Mouse (Mus musculus): ENCODE measurements at regions not wholly inside any gene's neighbourhood (a gene's known extent, or its start where the extent isn't known, plus 50 kb on each side); places are given as distances from the start of the nearest gene placed in this dataset.

DNA sequence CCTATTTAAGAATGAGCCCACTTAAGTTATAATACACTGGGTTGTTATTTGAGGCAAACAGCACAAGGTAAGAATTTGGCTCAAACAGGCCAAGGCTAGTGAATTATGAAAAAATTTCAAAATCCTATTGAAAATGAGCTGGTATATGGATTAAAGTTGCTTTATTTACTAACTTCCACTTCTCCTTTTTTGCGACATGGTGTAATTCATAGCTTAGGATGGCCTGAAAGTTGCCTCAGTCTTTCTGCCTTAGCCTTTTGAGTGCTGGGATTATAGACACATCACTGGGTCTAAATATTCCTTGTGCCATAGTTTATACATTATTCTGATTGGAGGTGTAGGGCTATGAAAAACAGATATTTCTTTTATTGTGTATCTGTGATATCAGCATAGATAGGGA is 81.9 kb downstream of the Edem1 start:
- DNase-seq (ENCODE audit: low spot score in 2 of 2): no peak

DNA sequence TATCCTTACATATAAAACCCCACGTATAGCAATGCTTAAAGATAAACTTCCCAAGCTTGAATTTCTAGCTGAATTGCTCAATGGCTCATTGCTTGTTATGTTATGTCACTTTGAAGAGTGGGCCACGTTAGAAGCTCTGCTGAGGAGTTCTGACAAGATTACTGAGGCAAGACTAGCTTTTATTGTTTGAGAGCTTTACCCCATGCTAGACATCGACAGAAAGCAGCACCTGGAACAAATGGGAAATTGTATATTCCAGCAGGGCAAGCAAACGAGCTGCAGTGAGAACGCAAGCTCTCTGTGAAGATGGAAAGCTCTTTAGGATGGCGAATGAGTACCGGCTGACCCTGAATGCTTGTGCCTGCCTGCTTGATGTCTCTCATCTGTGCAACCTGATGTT is 84.1 kb downstream of the Edem1 start:
- no peak for DNase-seq (ENCODE audit: low spot score in 2 of 2)

DNA sequence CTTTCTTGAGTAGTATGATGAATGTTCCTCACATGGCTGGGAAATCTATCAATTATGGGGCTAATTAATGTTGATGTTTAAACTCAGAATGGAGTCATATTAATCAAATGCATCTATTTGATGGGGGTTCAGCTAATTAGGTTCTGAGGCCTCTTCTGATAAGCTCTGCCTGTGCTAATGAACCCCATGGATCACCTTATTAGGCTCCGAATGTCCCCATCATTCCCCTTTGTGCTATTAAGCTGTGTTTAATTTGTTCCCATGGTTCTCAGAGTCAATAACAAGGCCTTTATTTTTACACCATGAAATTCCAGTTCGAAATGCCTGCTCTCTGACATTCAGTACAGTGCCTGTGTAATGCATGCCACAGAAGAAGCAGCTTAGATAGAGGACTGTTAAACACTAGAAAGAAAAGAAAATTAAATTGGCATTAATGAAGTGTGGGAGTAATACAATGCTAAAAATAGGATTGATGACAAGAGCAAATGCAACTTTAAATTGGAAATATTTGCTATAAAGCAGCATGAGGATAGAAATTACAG is 91.0 kb downstream of the Edem1 start:
- no peak for DNase-seq (ENCODE audit: low spot score in 2 of 2)

DNA sequence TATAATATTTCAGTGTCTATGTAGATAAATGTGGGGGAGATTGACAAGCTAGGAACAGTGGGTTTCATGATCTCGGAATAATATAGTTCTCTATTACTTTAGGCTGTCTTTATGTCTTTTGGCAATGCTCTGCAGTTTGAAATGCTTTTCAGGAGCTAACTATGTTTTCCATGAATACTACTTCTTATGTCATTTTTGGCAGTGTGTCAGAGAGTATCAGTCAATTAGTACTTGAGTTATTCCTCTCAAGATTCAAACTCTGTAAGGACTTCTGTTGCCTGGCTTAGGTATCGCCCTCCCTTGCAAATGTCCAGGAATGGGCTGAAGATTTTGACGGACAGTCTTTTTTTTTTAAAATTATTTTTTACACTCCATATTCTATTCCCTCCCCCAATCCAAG is 92.7 kb downstream of the Edem1 start:
- DNase-seq (ENCODE audit: low spot score in 2 of 2): no peak

DNA sequence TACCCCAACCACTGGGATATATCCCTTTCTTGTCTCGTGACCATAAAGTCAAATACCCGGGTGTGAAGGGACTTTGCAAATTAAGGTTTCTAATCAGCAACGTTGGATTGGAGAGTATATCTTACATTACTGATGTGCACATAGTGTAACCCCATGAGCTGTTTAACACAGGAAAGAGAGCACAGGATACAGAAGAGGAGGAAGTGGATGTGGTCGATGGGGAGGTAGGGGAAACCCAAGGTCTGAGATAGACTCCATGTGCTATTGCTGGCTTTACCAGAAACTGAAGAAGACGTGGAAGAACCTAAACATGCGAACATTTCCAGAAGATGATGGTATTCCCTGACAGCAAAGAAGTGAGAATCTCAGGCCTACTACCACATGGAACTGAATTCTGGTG is 94.1 kb downstream of the Edem1 start:
- DNase-seq (ENCODE audit: low spot score in 2 of 2): no peak

DNA sequence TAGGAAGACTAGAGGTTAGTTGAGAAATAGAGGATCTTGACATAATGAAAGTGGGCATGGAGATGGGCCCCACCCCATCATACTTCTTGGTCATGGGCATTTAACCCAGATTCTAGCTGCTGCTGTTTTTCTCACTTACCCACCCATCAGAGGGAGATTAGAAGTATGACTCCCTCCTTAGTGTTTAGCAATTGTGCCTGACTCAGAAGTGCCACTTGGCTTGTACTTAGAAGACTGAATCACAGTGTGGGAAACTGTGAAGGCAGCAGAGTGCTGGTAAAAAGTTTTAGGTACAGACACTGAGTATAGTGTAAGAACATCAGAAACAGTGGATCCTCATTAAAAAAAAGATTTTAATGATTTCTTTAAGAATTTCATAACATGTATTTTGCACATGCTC is 100.5 kb downstream of the Edem1 start:
- DNase-seq (ENCODE audit: low spot score in 2 of 2): no peak

DNA sequence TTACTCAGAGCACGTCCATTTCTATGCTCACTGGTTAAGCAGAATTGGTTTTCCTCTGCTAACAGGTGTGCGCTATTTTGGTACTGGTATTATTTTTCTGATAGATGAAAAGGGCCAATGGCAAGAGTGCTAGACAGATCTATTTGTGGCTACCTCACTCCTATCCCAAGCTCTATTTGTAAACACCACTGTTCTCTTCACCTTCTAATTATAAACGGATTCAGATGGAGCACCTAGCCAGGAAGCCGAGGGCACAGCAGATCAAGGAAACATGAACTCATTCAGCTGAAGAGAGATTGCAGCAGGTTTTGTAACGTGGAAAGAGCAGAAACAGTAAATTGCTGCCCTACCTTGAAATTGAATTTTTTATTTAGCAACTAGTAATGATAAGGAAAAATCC is 110.2 kb downstream of the Edem1 start:
- DNase-seq (ENCODE audit: low spot score in 2 of 2): no peak

DNA sequence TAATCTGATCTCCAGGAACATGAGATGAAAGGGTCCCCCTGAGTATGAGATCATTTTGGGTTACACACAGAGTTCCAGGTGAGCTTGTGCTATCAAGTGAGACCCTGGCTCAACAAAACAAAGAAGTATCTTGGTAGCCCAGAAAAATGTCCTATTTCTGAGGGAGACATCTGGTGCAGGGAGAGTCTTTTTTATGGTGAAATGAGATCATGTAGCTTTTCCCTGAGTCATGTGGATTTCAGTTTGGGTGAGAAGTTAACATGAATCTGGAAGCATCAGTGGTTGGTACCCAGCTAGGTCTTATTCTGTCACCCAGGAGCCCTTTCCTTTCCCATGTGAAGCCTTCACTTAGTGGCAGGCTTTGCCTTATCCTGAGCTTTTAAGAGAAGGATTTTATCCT is 113.8 kb downstream of the Edem1 start:
- no peak for DNase-seq (ENCODE audit: low spot score in 2 of 2)

DNA sequence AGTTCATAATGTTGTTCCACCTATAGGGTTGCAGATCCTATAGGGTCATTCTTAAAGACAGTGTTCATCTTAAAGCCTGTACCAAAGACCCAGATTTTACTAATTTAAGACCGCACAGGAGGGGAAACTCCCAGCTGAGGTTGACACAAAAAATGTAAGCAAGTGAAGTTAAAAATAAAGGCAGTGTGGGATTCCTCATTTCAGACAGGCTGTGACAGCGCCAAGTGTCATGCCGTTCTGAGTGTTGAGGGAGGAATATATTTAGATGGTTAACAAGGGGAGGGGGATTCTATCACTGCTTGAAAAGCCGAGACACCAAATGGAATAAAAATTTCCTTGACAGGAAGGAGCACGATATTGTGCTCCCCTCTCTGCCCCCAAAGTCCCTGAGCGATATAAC is 123.9 kb downstream of the Edem1 start:
- DNase-seq (ENCODE audit: low spot score in 2 of 2): no peak

DNA sequence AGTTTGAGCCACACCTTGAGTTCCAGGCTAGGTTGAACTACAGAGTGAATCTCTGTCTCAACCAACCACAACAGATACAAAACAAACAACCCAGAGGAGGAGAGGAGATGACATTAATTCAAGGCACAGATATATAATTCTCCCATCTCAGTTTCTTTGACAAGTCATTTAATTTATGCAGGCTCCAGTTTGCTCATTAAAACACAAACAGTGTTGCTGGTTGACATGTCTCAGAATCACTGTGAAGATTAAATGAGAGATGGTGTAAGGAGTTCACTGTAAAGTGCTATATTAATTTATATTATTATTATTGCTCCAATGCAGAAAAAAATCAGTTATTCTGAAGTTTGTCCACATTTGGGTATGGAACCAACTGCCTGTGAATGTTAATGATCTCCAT is 134.4 kb downstream of the Edem1 start:
- no peak for DNase-seq (ENCODE audit: low spot score in 2 of 2)

DNA sequence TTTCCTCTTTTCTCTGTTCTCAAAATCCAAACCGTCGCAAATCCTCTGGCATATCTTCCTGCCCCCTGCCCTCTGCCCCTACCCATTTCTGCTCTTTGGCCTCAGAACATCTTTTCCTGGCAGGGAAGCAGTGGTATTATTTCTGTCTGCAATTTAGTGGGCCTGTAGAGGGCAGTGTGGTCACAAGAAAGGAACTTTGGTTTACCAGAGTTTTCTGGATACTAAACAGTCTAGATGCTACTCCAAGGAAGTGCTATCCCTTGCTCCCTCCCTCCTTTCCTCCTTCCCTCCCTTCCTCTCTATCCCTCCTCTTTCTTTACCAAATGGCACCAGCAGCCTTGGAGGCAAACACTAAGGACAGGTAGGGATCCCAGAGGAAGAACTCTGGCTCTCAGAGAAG is 134.9 kb downstream of the Edem1 start:
- DNase-seq (ENCODE audit: low spot score in 2 of 2): peak; percentile 43 to 90

DNA sequence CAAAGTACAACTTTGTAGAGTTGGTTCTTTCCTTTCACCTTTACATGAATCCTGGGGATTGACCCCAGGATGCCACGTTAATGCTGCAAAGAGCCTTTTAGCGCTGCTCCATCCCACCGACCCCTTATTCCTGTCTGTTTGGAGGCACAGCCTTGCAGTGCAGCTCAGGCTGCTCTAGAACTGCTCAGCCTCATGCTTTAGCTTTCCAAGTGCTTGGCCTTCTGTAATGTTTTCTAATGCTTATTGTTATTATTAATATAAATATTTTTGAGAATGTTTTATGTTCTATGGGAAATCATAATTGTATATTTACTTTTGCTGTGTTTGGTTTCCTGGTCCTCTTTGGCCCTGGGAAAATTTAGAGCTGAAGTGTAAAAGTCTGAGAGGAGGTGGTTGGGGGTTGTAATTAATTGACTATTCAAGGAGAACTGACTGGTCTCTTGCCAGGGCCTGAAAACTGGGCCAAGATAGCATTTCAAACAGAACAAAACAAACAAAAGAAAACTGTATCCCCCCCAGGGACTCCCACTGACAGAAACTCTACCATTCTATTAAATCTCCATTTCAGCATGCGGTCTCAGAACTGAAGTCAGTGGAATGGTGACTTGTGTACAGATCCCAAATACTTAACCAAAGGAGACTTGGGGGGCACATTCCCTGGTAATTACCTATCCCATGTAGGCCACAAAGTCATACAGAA is 141.2 kb downstream of the Edem1 start:
- no peak for DNase-seq (ENCODE audit: low spot score in 2 of 2)

DNA sequence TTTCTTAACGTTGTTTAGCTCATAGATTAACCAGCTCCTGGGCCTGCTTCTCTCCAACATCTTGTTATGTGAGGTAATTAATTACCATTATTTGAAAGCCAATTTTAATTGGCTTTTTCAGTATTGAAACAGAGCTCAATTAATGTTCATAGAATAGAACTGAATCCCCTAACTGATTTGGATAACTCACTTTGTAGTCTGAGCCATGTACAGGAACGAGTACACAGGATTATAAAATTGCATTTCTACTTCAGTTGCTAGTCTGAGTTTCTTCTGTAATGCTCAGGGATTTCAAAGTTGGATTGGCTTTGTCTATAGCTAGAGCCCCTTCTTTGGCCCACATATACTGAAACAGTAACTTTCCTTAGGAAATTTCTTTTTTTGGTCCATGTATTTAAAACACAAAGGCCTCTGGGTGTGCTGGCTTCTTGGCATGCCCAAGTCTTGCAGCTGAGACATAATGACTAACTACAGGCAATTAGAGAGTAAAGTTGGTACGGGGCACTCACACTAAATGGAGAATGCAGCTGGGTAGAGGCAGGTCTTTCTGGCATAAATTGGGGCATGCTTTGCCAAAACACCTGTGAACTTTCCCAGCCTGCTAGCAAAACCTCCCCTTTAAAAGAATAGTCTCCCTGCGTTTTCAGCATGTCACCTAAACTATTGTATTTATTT is 143.1 kb downstream of the Edem1 start:
- no peak for DNase-seq (ENCODE audit: low spot score in 2 of 2)

DNA sequence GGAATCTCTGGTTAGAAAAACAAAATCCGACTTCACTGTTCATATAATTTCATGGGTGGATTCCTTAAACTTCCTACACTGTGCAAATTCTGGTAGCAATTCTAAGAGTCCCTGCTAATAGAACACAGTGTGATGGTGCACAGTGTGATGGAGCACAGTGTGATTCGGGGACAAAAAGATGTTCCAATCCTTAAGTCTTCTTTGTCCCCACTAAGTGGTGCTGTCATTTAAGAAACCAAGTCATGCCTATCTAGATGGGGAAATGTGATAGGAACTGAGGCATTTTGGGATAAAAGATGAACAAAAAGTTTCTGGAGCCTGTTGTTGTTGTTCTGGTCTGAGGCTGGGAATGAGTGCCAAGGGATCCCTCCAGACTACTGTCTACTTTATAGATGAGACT is 145.3 kb downstream of the Edem1 start:
- no peak for DNase-seq (ENCODE audit: low spot score in 2 of 2)

DNA sequence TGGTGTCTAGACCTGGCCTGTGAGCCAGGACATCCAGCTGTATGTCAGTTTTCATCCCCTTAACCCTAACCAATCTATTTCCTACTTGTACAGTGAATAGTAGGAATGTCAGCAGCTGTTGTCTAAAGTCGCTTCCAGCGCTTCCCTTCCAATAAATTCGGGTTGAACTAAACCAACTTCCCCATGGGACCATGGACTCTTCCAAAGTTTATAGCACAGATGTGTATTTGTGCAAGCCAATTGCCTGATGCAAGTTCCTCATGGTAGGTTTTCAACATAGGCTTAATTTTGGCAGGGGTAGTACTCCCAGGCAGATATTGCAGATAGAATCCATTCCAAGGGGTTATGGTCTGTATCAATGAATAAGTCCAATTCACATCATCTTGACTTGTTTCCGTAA is 161.1 kb downstream of the Edem1 start:
- DNase-seq (ENCODE audit: low spot score in 2 of 2): no peak

DNA sequence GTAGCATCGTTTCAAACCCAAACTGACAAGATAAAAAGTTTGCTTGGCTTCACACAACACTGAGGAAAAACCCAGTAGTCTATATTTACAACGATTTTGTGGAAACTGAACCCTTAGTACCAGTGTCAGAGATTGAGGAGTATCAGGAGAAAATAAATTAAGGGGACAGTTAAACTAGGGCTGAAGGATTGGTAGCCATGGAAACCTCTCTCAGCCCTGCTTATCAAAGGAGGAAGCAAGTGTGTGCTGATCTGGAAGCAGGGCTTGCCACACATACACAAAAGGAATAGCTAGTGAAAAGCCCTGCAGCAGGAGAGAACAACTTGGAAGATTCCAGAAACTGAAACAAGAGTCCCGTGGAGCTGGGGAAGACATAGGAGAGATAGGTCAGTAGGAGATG is 165.3 kb downstream of the Edem1 start:
- no peak for DNase-seq (ENCODE audit: low spot score in 2 of 2)

DNA sequence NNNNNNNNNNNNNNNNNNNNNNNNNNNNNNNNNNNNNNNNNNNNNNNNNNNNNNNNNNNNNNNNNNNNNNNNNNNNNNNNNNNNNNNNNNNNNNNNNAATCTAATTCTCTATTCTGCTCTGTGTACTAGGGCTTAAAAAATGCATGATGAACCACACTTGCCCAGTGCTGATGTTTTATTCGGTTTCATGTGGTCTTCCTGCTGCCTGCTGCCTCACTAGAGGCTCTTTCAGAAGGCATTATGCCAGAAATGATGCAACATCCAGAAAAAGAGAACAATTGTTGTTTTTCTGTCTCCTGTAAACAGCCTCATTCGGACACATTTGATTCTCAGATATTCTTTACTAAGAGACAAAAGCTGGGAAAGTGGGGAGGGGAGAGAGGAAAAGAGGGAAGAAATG is 176.0 kb downstream of the Edem1 start:
- no peak for DNase-seq (ENCODE audit: low spot score in 2 of 2)

DNA sequence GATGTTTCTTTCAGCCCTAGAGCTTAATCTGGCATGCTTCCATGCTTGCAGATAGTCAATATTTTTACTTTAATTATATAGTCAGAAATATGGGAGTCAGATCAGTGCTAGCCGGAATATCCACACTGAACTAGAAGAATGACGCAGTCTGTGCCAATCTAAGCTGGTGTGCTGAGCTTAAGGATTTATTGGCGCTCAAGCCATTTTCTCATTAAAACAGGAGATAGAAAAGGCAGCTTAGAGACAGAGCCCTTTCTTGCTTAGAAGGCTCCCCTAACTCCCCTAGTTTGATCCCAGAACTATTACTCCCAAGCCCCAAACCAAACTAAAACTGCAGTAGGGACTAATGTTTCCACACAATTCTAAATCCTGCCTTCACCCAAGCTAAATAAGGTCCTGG is 180.9 kb downstream of the Edem1 start:
- DNase-seq (ENCODE audit: low spot score in 2 of 2): no peak

DNA sequence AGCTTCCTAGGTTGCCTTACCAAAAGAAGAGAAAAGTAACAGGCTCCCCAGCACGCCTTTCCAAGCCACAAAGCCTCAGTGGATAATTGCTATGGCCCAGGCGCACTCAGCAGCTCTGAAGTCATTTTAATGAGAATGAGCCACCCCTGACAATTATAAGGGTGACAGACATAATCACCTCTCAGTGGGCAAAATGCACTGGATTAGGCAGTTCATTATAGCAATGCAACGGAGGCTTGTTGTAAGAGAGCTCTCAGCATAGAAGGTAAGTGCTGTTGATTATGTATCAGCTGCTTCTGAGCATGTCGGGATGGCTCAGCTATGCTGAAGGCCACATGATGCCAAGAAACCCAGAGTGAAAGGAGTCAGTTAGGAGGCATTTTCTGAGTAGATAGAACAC is 181.4 kb downstream of the Edem1 start:
- DNase-seq (ENCODE audit: low spot score in 2 of 2): no peak

DNA sequence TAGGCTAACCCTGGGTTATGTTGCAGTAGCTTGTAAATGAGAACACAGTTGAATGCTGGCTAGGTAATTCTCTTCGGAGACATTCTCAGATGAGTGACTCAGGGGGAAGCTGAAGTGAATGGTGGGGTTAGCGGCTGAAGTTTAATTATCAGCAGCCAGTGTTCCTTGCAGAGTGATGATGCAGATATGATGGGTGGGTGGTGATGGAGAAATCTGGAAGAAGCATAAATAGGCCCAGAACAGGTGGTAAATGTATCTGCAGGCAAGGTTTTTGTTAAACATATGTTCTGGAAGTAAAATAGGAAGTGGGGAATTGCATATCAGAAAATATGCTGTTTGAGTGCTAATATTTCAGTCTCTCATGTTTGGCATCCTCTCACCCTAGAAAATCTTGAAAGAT is 191.3 kb downstream of the Edem1 start:
- DNase-seq (ENCODE audit: low spot score in 2 of 2): peak; percentile 13 to 35
